Mouse (Mus musculus) CD4-positive naive resting alpha-beta T cell, adult 57 days (primary cell): ENCODE measurements around the gene Vcam1. TPM values are rescaled to one million over a fixed set of nuclear protein-coding genes. Genes with fewer than 3 reads are reported as not detected.

Experiments used
- total RNA-seq: library from RNA; stranded (reverse); gene quantifications from one replicate; pipeline ENCODE4 v1.2.4, GENCODE M21; 2023

Vcam1 gene
- 11.9 TPM for total RNA-seq

GRCm38 (mm10) chr3:116129259-116129738 lies at the start of gene Vcam1:
TSS of gene Vcam1 (minus strand) at chr3:116129688.

Other genes with a start within 250 kb of the Vcam1 start
- gene Dph5, start 241.9 kb downstream of the Vcam1 start, total RNA-seq = 68.7 TPM
- gene Slc30a7, start 122.3 kb downstream of the Vcam1 start, total RNA-seq = 43.3 TPM
- gene Extl2, start 122.2 kb downstream of the Vcam1 start, total RNA-seq = 2.9 TPM
- gene Gpr88, start 123.8 kb upstream of the Vcam1 start, total RNA-seq = not detected